Mouse (Mus musculus) heart, adult 2 months (tissue): ENCODE measurements at regions not wholly inside any gene's neighbourhood (a gene's known extent, or its start where the extent isn't known, plus 50 kb on each side); places are given as distances from the start of the nearest gene placed in this dataset.

Source experiments
- CTCF ChIP-seq: fragments of 200-600 bp; IDR thresholded peaks from 2 replicates; pipeline ENCODE4 v1.8.1; 2022; ENCODE audit warnings: antibody characterized with exemption, mild to moderate bottlenecking, moderate library complexity
- EP300 ChIP-seq: fragments of 200-500 bp; IDR thresholded peaks from 2 replicates; pipeline ENCODE4 v1.6.1; 2011; ENCODE audit warnings: low read depth, low read length, control low read depth; ENCODE audit not compliant: insufficient read depth
- POLR2A ChIP-seq: fragments of 200-500 bp; IDR thresholded peaks from 2 replicates; pipeline ENCODE4 v1.6.1; 2011; ENCODE audit warnings: mild to moderate bottlenecking, low read depth, low read length, control low read depth; ENCODE audit not compliant: insufficient read depth

DNA sequence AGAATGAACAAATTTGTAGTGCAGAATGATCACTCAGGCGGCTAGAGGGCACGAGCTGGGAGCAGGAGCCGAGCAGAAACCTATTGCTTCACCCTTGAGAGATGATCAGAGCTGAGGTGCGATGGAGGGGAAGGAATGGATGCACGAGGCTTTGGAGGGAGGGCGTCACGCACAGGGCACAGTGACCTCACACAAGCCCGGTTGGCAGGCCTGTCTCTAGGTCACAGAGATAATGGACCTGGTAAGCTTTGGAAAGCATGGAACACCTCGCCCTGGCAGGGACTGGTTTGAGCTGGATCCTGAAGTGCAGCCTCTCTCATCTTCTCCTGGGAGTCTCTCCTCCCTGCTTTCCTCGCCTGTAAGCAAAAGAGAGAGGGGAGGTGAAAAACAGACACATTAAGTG lies 273.4 kb upstream of the Zmiz1 start:
- TF ChIP-seq EP300 (no peak), POLR2A (no peak), CTCF (no peak)
